Mouse (Mus musculus): ENCODE results near the gene Echs1.
A peak's percentile ranks its signal among the peaks of the same experiment; 100 is the strongest.
"Not testable (repeated sequence)": the region's sequence is repeated elsewhere in the genome, so short reads cannot be mapped to it uniquely, and the experiment has no call there.

Echs1 gene

GRCm38 (mm10) chr7:140116329-140117054 is at the start of gene Echs1:
Gene Echs1 (minus strand): TSS chr7:140116476.
- DNase-seq (ENCODE audit: low spot score) = peak; percentile 77

DNA sequence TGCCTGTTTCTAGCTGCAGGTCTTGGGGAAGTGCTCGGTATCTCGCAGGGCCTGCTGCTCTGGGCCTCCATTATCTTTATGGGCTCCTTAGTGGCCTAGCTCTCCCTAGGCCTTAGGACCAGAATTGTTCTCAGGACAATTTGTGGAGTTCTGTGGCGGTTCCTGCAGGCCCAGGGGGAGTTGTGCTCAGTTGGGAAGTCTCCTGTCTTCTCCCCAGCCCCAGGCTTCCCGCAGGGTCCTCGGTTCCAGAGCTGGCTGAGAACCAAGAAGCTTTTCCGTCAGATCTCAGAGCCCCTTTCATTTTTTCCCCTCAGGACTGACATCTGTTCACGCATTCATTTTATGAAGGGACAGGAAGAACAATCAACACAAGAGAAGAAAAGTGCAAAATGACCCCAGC is 48.4 kb upstream of the Echs1 start, which contains the start of gene Olfr522:
Olfr522 (minus strand) TSS at position 101 of the 400 bp plus-strand sequence.
- DNase-seq (ENCODE audit: low spot score) = no peak

- no peak for DNase-seq (ENCODE audit: low spot score)
Measured at GRCm38 (mm10) chr7:140160363-140160762, 44.1 kb upstream of the Echs1 start.

GRCm38 (mm10) chr7:140154218-140154927 is 38.1 kb upstream of the Echs1 start, which contains the start of gene Sprn:
Gene Sprn (minus strand): TSS chr7:140154877.
- DNase-seq (ENCODE audit: low spot score) = peak; percentile 63

DNA sequence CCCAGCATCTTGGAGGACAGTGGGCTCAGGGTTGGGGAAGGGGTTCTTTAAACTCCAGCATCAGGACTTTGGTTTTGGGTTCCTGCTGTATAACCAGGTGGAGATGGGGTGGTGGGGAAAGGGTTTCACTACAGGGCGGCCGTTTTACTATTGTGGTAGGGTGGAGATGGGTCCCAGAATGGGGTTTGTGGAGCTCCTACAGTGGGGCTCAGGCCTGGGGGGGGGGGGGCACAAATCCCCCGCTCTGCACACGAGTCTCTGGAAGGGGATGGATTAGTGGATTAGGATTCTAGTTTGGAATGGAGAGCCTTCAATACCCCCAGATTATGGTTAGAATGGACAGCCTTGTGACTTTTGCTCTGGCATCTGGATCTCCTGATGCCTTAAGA is 37.5 kb upstream of the Echs1 start:
- no peak for DNase-seq (ENCODE audit: low spot score)

DNA sequence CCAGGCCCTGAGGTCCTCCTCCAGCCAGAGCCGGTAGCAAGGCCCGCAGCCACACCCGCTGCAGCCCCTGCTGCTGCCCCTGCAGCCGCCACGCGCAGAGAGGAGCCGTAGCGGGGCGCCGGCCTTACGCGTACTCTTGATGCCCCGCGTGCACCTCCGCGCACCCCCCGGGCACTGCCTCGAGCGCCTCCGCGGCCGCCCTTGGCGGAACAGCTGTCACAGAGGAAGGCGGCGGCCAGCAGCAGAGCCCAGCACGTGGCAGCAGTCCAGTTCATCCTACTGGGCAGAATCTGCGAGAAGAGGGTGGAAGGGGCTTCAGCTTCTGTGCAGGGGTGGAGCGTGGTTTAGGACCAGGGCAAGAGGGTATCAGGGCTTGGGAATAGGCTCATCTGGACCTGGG is 37.1 kb upstream of the Echs1 start:
- no peak for DNase-seq (ENCODE audit: low spot score)

DNA sequence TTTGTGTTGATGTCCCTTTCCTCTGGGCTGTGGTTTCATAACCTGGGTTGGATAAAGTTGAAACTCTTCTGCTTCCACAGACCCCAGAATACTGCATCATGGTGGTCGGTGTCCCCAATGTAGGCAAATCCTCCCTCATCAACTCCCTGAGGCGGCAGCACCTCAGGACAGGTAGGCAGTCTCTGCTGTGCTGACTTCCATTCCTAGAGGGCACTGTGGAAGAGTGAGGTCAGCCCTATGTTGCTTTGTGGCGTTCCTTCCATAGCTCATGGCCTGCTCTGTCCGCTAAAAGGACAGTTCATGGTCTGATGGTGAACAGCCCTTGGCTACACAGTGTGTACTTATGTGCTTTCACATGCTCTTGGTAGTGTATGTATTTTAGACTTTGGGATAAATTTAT is 28.3 kb upstream of the Echs1 start:
- no peak for DNase-seq (ENCODE audit: low spot score)

- DNase-seq (ENCODE audit: low spot score) = no peak
Measured at GRCm38 (mm10) chr7:140141350-140141749, 25.1 kb upstream of the Echs1 start.

DNA sequence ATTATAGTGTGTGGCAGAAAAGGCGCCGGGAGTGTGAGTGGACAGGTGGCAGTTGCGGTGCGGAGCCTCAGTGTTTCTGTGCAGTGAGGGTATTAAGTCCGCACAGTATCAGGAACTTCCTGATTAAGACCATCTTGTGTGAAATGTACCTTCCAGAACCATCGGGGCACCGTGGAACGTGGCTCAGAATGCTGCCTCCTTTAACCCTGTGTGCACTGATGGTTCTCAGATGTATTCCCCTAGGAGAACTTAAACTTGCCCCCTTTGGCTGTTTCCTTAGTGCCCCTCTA is 21.7 kb upstream of the Echs1 start:
- DNase-seq (ENCODE audit: low spot score) = no peak

- peak; percentile 97 for DNase-seq (ENCODE audit: low spot score)
Measured at GRCm38 (mm10) chr7:140137135-140138020, 21.1 kb upstream of the Echs1 start, which contains the start of gene Mtg1. Gene Mtg1 (plus strand): TSS chr7:140137564.

DNA sequence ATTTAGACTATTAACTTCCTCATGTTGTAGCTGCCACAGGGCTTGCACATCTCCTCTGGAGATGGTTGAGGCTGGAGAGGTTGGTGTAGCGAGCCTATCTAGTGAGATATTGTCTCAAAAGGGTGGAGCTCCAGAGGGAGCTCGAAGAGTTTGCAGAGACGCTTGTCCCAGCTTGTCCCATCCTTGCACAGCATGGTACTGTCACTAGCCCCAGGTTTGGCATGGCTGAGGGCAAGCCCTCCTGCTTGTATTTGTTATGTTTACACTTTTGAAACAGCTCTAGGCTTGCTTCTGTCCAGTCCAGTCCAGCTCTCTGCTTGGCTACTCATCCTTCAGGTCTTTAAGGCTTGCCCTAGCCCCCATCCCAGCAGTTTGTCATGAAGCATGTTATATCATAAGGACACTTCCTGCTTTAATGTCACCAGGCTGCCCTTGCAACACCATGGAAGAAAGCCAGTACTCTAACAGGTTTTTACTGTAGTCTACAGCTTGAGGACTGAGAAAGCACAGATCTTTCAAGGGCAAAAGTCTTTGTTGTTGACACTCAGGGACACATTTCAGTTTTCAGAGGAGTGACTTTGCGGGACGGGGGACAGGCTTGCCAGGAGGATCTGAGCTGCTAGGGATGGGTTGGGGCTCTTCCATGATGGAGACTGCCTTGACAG is 19.0 kb upstream of the Echs1 start:
- no peak for DNase-seq (ENCODE audit: low spot score)

DNA sequence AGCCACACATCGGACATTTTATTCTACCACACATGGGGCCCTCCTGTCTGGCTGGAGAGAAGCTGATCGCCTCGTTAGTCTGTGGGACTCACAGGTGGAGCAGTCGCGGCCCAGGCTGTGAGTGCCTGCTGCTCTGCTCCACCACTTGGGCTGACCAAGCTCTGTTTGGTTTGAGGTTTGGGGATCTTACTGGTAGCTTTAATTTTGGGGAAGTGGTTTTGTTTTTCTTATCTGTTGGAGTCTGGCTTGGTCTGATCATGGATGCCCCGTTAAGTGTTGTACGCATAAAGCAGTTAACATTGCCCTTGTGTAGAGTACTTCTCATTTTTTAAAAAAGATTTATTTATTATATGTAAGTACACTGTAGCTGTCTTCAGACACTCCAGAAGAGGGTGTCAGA is 17.8 kb upstream of the Echs1 start:
- not testable (repeated sequence) for DNase-seq (ENCODE audit: low spot score)

DNA sequence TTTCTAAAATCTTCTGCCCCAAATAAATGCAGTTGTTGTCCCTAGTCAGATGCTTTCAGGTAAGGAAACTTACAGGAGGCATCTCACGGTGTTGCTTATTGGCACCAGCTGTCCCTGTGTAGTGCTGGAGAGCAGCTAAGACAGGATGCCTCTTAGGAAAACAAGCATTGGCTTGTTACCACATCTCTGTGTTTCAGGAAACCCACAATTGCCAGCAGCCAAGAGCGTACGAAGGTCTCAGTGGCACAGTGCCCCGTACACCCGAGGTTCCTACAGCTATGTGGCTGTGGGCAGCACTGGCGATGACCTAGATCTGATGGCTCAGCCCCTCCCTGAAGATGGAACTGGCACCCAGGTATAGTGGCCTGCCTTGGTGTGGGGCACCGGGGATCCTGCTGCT is 15.9 kb upstream of the Echs1 start:
- not testable (repeated sequence) for DNase-seq (ENCODE audit: low spot score)

- DNase-seq (ENCODE audit: low spot score) = no peak
Measured at GRCm38 (mm10) chr7:140127911-140128310, 11.6 kb upstream of the Echs1 start.

- DNase-seq (ENCODE audit: low spot score) = no peak
Measured at GRCm38 (mm10) chr7:140126934-140127333, 10.7 kb upstream of the Echs1 start.

- no peak for DNase-seq (ENCODE audit: low spot score)
Measured at GRCm38 (mm10) chr7:140126022-140126350, 9.7 kb upstream of the Echs1 start.

DNA sequence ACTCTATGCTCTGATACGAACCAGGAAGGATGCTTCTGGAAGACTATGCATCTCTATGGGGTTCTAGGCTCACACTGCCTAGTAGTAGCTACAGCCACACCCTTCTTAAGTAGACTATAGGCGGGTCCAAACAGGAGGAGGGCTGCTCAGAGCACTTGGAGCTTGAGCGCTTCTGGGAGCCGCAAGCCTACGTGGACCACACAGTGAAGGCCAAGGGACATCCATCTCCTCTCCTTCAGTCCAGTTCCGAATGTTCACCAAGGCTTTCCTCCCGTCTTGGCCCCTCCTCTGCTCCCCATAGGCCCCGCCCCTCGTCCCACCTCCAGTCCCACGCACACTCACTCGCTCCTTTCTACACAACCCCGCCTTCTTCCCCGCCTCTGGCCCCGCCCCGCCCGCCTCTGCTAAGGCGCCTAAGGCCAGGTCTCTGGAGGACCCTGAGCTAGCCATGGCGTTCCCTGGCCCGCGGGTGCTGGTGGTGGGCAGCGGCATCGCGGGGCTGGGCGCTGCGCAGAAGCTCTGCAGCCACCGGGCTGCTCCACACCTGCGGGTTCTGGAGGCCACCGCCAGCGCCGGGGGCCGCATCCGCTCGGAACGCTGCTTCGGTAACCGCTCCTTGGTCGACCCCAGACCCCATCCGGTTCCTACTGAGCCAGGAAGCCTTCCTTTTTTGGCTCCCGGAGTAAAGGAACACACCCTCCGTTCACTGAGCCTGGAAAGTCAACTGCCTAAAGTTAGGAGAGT is 9.2 kb upstream of the Echs1 start:
- DNase-seq (ENCODE audit: low spot score) = peak; percentile 75

GRCm38 (mm10) chr7:140124382-140124781 is 8.1 kb upstream of the Echs1 start:
- no peak for DNase-seq (ENCODE audit: low spot score)

- no peak for DNase-seq (ENCODE audit: low spot score)
Measured at GRCm38 (mm10) chr7:140122765-140123164, 6.5 kb upstream of the Echs1 start.

DNA sequence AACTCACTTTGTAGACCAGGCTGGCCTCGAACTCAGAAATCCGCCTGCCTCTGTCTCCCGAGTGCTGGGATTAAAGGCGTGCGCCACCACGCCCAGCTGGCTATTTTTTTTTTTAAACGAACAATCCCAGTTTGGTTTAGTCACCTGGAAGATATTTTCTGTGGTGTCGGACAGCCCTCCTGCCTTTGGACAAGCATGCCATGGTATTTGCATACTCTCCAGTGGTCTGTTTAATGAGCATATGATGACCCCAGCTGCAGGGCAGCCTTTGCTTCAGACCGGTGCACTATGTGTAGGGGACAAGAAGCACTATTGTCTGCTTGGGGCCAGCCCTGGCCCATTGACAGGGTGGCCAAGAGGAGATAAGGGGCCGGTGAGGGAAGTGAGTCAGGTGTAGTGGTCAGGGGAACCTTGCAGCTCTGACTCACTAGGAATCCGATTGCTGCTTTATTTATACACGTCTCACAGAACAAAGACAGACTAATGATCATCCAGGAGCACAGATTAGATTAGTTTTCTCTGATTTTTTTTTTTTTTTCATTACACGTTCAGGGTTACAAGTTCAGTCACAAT is 5.1 kb upstream of the Echs1 start:
- no peak for DNase-seq (ENCODE audit: low spot score)

DNA sequence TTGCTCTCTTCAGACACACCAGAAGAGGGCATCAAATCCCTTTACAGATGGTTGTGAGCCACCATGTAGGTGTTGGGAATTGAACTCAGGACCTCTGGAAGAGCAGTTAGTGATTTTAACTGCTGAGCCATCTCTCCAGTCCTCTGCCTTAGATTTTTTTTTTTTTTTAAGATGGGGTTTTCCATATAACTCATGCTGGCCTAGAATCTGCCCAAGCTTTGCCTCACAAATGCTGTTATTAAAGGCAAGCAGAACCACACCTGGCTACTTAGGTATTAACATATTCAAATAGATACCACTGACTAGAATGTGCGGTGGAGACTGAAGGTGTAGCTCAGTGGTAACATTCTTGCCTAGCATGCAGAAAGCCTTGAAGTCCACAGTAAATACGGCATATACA is 4.2 kb upstream of the Echs1 start:
- DNase-seq (ENCODE audit: low spot score) = no peak

Measured in left cerebral cortex, adult 11 months (tissue).